Mouse (Mus musculus): ENCODE measurements around the gene Ugt2b38.

DNA sequence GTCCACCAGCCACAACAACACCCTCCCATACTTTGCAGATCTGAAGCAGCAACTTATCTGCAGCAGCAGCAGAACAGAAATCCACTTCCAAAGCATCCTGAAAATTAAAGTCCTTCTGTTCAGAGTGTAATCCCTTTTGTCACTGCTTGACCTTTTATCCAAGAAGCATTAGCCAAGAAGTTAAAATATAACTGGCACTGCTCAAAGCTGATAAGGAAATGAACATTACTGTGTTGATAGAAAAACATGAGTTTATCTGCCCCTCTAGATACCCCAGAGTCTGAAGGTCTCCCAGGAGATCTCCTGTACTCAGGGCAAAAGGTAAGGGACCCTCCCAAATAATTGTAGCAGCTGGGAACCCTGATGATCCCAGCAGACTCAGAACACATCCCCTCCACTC, 44.2 kb downstream of the Ugt2b38 start:
- TF ChIP-seq POLR2A (IDR thresholded peaks at IDR 0.05; ENCODE audit: insufficient read depth, low read depth, low read length) (no peak), EP300 (IDR thresholded peaks at IDR 0.05; ENCODE audit: insufficient read depth, low read depth, low read length) (no peak), CTCF (IDR thresholded peaks at IDR 0.05) (no peak)
